Mouse (Mus musculus): ENCODE results near the gene Ugt8a. TPM values are rescaled to one million over a fixed set of nuclear protein-coding genes. Genes with fewer than 3 reads are reported as not detected.

The Ugt8a gene
- 0.21 and 0.48 TPM in 2 replicates for polyA plus RNA-seq (2014; fragmentation: Nextera tagmentation; extraction: Ambion mirVana)

GRCm38 (mm10) chr3:125938092-125938755, at the start of gene Ugt8a:
Gene Ugt8a (minus strand): TSS chr3:125938619.
- Histone ChIP-seq H3K9ac (ENCODE audit: low read depth, low read length) (0 out of 2 replicates have a peak within 1 kb of the TSS, but pooled peaks have one; percentile 28), H3K4me1 (ENCODE audit: control insufficient read depth, insufficient read depth, low read length) (peaks cover 3% of the 10 kb centered on the region; the same call in 1 of the 2 replicates), H3K27me3 (ENCODE audit: control insufficient read depth, insufficient read depth, low read length) (peaks cover 26% of the 10 kb centered on the region), H3K4me2 (peak within 1 kb of the TSS; percentile 96), H3K36me3 (ENCODE audit: control insufficient read depth, insufficient read depth, low read length) (no peaks in the 10 kb centered on the region), H3K9me3 (replicated peaks; ENCODE audit: control insufficient read depth, low read length) (no peaks in the 10 kb centered on the region), H3K4me3 (ENCODE audit: low read depth, low read length) (peak within 1 kb of the TSS; percentile 63), H3K27ac (ENCODE audit: low read depth, low read length) (no peak within 1 kb of the TSS)
- peak; percentile 73 for ATAC-seq (replicated peaks; ENCODE audit: insufficient number of reproducible peaks, low FRiP score, low TSS enrichment)
- WGBS (ENCODE audit: insufficient replicate concordance): under 1% methylated on average over 50 of the region's 85 CpGs

DNA sequence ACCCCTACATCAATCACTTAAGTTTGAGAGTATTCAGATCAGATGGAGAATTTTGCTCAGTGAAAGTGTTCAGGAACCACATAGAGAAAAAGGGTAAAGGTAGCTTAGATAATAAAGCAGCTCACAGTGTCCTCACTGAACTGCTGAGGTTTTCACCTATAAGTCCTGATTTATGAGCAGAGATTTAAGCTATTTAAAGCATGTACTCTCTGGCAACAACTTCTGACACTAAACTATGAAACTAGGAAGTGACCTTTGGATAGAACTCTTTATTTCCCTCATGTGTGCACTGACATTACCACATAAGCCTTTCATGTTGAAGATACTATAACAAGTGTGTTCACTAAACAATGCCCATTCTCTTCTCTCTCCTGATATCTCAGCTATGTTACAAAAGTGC, 48.2 kb upstream of the Ugt8a start:
- no peak for ATAC-seq (replicated peaks; ENCODE audit: insufficient number of reproducible peaks, low FRiP score, low TSS enrichment)
- H3K9ac ChIP-seq (ENCODE audit: low read depth, low read length): no peak overlapping the region
- no peak overlapping the region for H3K4me2 ChIP-seq
- H3K27ac ChIP-seq (ENCODE audit: low read depth, low read length): no peak overlapping the region
- H3K36me3 ChIP-seq (ENCODE audit: control insufficient read depth, insufficient read depth, low read length): no peaks in the 10 kb centered on the region
- H3K9me3 ChIP-seq (replicated peaks; ENCODE audit: control insufficient read depth, low read length): no peaks in the 10 kb centered on the region
- H3K27me3 ChIP-seq (ENCODE audit: control insufficient read depth, insufficient read depth, low read length): no peaks in the 10 kb centered on the region
- no peak overlapping the region for H3K4me3 ChIP-seq (ENCODE audit: low read depth, low read length)
- H3K4me1 ChIP-seq (ENCODE audit: control insufficient read depth, insufficient read depth, low read length): no peaks in the 10 kb centered on the region

- no peaks in the 10 kb centered on the region for H3K9me3 ChIP-seq (replicated peaks; ENCODE audit: control insufficient read depth, low read length)
- H3K27ac ChIP-seq (ENCODE audit: low read depth, low read length): no peak overlapping the region
- H3K4me3 ChIP-seq (ENCODE audit: low read depth, low read length): no peak overlapping the region
- H3K27me3 ChIP-seq (ENCODE audit: control insufficient read depth, insufficient read depth, low read length): no peaks in the 10 kb centered on the region
- H3K4me1 ChIP-seq (ENCODE audit: control insufficient read depth, insufficient read depth, low read length): no peaks in the 10 kb centered on the region
- H3K9ac ChIP-seq (ENCODE audit: low read depth, low read length): no peak overlapping the region
- H3K4me2 ChIP-seq: no peak overlapping the region
- no peaks in the 10 kb centered on the region for H3K36me3 ChIP-seq (ENCODE audit: control insufficient read depth, insufficient read depth, low read length)
- ATAC-seq (replicated peaks; ENCODE audit: insufficient number of reproducible peaks, low FRiP score, low TSS enrichment): no peak
- 81% methylated on average over 2 of the region's 2 CpGs for WGBS (ENCODE audit: insufficient replicate concordance)
Observed at GRCm38 (mm10) chr3:125983707-125984420, 45.4 kb upstream of the Ugt8a start.

- Histone ChIP-seq H3K4me3 (ENCODE audit: low read depth, low read length) (no peak overlapping the region), H3K27me3 (ENCODE audit: control insufficient read depth, insufficient read depth, low read length) (no peaks in the 10 kb centered on the region), H3K9me3 (replicated peaks; ENCODE audit: control insufficient read depth, low read length) (no peaks in the 10 kb centered on the region), H3K27ac (ENCODE audit: low read depth, low read length) (no peak overlapping the region), H3K9ac (ENCODE audit: low read depth, low read length) (no peak overlapping the region), H3K4me1 (ENCODE audit: control insufficient read depth, insufficient read depth, low read length) (no peaks in the 10 kb centered on the region), H3K4me2 (no peak overlapping the region), H3K36me3 (ENCODE audit: control insufficient read depth, insufficient read depth, low read length) (no peaks in the 10 kb centered on the region)
- ATAC-seq (replicated peaks; ENCODE audit: insufficient number of reproducible peaks, low FRiP score, low TSS enrichment): no peak
- WGBS (ENCODE audit: insufficient replicate concordance): 49% methylated on average over 3 of the region's 3 CpGs
Observed at GRCm38 (mm10) chr3:125979475-125979874, 41.1 kb upstream of the Ugt8a start.

GRCm38 (mm10) chr3:125975899-125976298, 37.5 kb upstream of the Ugt8a start:
- H3K9me3 ChIP-seq (replicated peaks; ENCODE audit: control insufficient read depth, low read length): no peaks in the 10 kb centered on the region
- no peak overlapping the region for H3K27ac ChIP-seq (ENCODE audit: low read depth, low read length)
- 34% methylated on average over 4 of the region's 4 CpGs for WGBS (ENCODE audit: insufficient replicate concordance)
- H3K4me1 ChIP-seq (ENCODE audit: control insufficient read depth, insufficient read depth, low read length): no peaks in the 10 kb centered on the region
- no peak overlapping the region for H3K9ac ChIP-seq (ENCODE audit: low read depth, low read length)
- no peak overlapping the region for H3K4me3 ChIP-seq (ENCODE audit: low read depth, low read length)
- H3K36me3 ChIP-seq (ENCODE audit: control insufficient read depth, insufficient read depth, low read length): no peaks in the 10 kb centered on the region
- no peak for ATAC-seq (replicated peaks; ENCODE audit: insufficient number of reproducible peaks, low FRiP score, low TSS enrichment)
- H3K27me3 ChIP-seq (ENCODE audit: control insufficient read depth, insufficient read depth, low read length): no peaks in the 10 kb centered on the region
- no peak overlapping the region for H3K4me2 ChIP-seq

- Histone ChIP-seq H3K27me3 (ENCODE audit: control insufficient read depth, insufficient read depth, low read length) (no peaks in the 10 kb centered on the region), H3K36me3 (ENCODE audit: control insufficient read depth, insufficient read depth, low read length) (no peaks in the 10 kb centered on the region), H3K9me3 (replicated peaks; ENCODE audit: control insufficient read depth, low read length) (no peaks in the 10 kb centered on the region), H3K4me3 (ENCODE audit: low read depth, low read length) (no peak overlapping the region), H3K9ac (ENCODE audit: low read depth, low read length) (no peak overlapping the region), H3K4me1 (ENCODE audit: control insufficient read depth, insufficient read depth, low read length) (no peaks in the 10 kb centered on the region), H3K4me2 (no peak overlapping the region), H3K27ac (ENCODE audit: low read depth, low read length) (no peak overlapping the region)
- WGBS (ENCODE audit: insufficient replicate concordance): 74% methylated on average over 4 of the region's 4 CpGs
- ATAC-seq (replicated peaks; ENCODE audit: insufficient number of reproducible peaks, low FRiP score, low TSS enrichment): no peak
Observed at GRCm38 (mm10) chr3:125969458-125969857, 31.0 kb upstream of the Ugt8a start.

DNA sequence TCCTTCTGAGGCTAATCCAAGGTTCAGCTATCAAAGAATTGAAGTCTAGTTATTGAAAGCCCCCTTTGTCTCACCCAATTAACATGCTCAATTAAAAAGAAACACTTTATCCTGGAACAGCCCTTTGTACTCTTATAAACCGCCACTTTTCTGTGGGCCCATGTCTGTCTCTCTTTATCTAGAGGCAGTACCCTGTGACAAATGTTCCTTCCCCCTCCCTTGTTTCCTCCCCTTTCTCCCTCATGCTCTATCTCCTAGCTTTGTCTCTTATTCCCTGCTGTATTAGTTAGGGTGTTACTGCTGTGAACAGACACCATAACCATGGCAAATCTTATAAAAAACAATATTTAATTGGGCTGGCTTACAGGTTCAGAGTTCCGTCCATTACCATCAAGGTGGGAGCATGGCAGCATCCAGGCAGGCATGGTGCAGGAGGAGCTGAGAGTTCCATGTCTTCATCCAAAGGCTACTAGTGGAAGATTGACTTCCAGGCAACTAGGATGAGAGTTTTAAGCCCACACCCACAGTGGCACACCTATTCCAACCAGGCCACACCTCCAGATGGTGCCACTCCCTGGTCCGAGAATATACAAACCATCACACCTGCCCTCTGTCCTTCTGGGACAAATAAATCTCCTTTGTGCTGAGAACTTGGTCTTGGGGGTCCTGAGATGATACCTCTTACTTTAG, 17.9 kb upstream of the Ugt8a start:
- no peak overlapping the region for H3K4me3 ChIP-seq (ENCODE audit: low read depth, low read length)
- 73% methylated on average over 3 of the region's 3 CpGs for WGBS (ENCODE audit: insufficient replicate concordance)
- no peak for ATAC-seq (replicated peaks; ENCODE audit: insufficient number of reproducible peaks, low FRiP score, low TSS enrichment)
- no peaks in the 10 kb centered on the region for H3K27me3 ChIP-seq (ENCODE audit: control insufficient read depth, insufficient read depth, low read length)
- H3K9me3 ChIP-seq (replicated peaks; ENCODE audit: control insufficient read depth, low read length): no peaks in the 10 kb centered on the region
- H3K27ac ChIP-seq (ENCODE audit: low read depth, low read length): no peak overlapping the region
- no peaks in the 10 kb centered on the region for H3K4me1 ChIP-seq (ENCODE audit: control insufficient read depth, insufficient read depth, low read length)
- no peak overlapping the region for H3K9ac ChIP-seq (ENCODE audit: low read depth, low read length)
- no peaks in the 10 kb centered on the region for H3K36me3 ChIP-seq (ENCODE audit: control insufficient read depth, insufficient read depth, low read length)
- no peak overlapping the region for H3K4me2 ChIP-seq

DNA sequence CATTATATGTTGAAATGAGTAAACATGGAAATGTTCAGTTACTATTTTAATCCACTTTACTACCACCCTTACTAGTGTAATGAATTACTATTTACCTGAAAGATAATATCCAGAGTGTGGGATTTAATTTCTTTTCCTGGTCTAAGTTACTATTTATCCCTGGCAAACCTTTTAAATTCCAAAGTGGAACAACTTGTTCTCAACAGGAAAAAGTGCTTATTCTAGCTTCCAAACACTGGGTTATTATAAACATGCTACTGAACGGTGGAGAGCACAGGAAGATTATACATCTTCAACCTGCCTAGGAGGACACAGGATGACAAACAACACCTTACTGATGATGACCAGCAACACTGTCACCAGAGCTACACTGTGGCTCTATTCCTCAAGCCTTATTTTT, 16.5 kb upstream of the Ugt8a start:
- ATAC-seq (replicated peaks; ENCODE audit: insufficient number of reproducible peaks, low FRiP score, low TSS enrichment): no peak
- Histone ChIP-seq H3K9me3 (replicated peaks; ENCODE audit: control insufficient read depth, low read length) (no peaks in the 10 kb centered on the region), H3K4me3 (ENCODE audit: low read depth, low read length) (no peak overlapping the region), H3K36me3 (ENCODE audit: control insufficient read depth, insufficient read depth, low read length) (no peaks in the 10 kb centered on the region), H3K27me3 (ENCODE audit: control insufficient read depth, insufficient read depth, low read length) (no peaks in the 10 kb centered on the region), H3K9ac (ENCODE audit: low read depth, low read length) (no peak overlapping the region), H3K27ac (ENCODE audit: low read depth, low read length) (no peak overlapping the region), H3K4me2 (no peak overlapping the region), H3K4me1 (ENCODE audit: control insufficient read depth, insufficient read depth, low read length) (no peaks in the 10 kb centered on the region)
- 78% methylated on average over 1 of the region's 1 CpGs for WGBS (ENCODE audit: insufficient replicate concordance)
